Mouse (Mus musculus) left cerebral cortex, adult 9 months (tissue): Measurements from ENCODE around the gene Ttf2.

Source experiments
- DNase-seq, 2 experiments: peaks; one replicate each; pipeline ENCODE4 v3.0.0; 2022; ENCODE audit warnings: low spot score in 2 of 2

Ttf2 gene

DNA sequence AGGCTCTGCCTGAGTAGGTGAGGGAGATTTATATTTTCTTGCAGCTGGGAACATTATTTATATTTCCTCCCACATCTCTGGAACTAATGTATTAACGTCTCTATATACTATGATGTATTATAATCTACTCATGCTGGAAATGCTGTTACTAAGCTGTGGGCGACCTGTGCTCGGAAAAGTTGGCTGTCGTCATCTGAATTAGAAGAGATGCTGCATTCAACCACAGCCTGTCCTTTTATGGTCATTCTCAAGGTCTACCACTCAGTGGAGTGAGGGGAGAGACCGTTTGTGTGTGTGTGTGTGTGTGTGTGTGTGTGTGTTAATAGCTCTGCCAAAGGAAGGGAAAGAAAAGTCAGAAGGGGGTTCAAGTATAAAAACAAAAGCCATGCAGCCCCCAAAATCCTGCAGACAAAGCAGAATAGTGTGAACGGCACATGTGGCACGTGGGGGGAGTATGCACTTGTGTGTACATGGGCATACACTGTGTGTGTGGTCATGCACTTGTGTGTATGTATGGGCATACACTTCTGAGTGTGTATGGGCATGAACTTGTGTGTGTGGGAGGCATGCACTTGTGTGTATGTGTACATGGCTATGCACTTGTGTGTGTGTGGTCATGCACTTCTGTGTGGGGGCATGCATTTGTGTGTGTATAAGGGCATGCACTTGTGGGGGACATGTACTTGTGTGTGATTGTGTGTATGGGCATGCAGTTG is 57.8 kb downstream of the Ttf2 start:
- no peak for DNase-seq

DNA sequence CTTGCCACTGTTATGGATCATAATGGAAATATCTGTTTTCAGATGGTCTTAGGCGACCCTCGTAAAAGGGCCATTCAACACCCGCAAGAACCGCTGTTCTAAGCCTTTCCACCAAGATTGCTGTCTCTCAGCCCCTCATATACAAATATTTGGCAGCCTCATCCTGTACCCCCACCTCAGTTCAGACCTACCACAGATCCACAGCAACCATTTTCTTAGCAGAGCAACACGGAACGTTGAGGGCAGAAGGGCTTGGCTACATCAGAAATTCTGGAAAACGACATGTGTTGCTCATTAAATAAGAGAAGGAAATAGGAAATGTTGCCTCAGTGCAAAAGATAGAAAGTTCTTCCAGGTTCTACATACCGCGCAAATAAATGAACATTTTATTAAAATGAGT is 58.4 kb downstream of the Ttf2 start:
- DNase-seq: no peak

DNA sequence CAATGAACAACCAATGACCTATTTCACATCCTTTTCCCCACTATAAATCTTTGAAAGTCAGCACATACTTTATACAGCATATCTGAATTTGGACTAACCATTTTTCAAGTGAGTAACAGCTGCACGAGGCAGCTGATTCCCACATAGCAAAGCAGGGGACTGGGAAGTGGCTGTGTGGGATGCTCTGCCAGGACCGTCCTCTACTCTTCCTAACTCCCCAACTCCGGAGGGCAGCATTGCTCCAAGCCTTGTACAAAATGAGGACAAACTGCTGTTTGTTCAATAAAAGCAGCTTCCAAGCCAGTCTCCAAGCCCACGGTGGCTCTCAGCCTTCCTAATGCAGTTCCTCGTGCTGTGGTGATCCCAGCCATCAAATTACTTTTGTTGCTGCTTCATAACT is 58.8 kb downstream of the Ttf2 start:
- no peak for DNase-seq

GRCm38 (mm10) chr3:100908594-100908993 is 60.9 kb downstream of the Ttf2 start:
- no peak for DNase-seq

GRCm38 (mm10) chr3:100906916-100907315 is 62.5 kb downstream of the Ttf2 start:
- no peak for DNase-seq

DNA sequence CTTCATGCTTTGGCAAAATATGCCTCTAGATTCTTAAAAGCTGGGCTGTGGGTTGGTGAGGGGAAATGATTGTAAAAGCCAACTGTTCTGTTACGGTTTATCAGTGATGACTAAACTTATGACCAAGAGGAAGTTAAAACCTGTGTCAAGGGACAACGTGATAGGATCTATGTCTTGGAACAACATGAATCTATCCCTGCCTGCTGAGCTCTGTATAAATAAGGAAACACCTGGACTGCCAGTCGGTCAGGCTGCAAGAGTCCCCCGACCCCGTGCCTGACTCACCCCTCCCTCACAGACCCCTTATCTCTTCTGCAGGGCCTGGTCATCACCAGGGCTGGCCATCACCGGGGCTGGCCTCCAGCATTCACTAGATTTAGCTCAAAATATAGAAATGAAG is 63.3 kb downstream of the Ttf2 start:
- DNase-seq: no peak

- DNase-seq: no peak
These were observed 74.0 kb downstream of the Ttf2 start for GRCm38 (mm10) chr3:100895500-100895899.

GRCm38 (mm10) chr3:100892383-100893335 is 76.8 kb downstream of the Ttf2 start:
- no peak for DNase-seq

GRCm38 (mm10) chr3:100890406-100890805 is 79.1 kb downstream of the Ttf2 start:
- no peak for DNase-seq

DNA sequence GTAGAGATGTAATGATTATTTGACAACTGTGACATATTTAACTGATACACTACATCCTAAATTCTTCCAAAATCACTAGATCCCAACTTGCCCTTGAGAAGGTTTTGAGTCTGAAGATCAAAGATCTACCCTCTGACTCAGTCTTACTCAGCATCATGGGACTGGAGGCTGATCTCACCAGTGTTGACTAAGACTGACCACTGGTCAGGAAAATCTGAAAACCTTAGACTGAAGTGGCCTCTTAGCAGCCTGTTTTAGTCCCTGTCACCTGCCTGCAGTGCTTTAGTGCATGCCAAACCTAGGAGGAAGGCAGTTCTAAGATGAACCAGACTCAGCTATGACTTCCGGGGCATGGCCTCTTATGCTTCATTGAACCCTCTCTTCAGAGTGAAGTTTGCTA is 80.2 kb downstream of the Ttf2 start:
- DNase-seq: no peak
